Mouse (Mus musculus) splenic B cell, adult 2 months (primary cell): ENCODE measurements around the gene Rcan2.
A peak's percentile ranks its signal among the peaks of the same experiment; 100 is the strongest.

Experiments used
- DNase-seq: peaks from one replicate; pipeline ENCODE4 v3.0.0-alpha.2; 2011; ENCODE audit warnings: low read depth, low spot score
- H3K27me3 ChIP-seq: 2 replicates; pipeline ENCODE4 v1.6.1; 2012; ENCODE audit warnings: mild to moderate bottlenecking, low read length, moderate library complexity, mixed read lengths; ENCODE audit not compliant: control insufficient read depth, poor library complexity, insufficient read depth, severe bottlenecking
- H3K36me3 ChIP-seq: 2 replicates; pipeline ENCODE4 v1.6.1; 2012; ENCODE audit warnings: mild to moderate bottlenecking, low read length, moderate library complexity, mixed read lengths; ENCODE audit not compliant: control insufficient read depth, poor library complexity, insufficient read depth, severe bottlenecking

Rcan2 gene

DNA sequence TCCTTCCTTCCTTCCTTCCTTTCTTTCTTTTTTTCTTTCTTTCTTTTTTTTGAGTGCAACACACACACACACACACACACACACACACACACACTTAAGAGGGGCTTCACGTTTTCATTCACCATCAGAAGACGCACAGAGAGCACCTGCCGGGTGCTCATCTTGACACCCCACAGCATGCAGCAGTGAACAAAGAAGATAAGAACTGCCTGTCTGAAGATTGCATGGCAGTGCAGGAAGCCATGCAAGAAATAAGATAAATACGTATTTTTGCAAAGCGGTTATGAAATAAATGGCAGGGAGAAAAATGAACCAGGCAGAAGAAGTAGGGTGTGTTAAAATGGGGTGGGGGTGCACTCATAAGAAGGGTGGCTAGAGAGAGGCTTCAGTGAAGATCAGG, 116.0 kb downstream of the Rcan2 start:
- Histone ChIP-seq H3K36me3 (no peaks in the 10 kb centered on the region), H3K27me3 (no peaks in the 10 kb centered on the region)
- no peak for DNase-seq

DNA sequence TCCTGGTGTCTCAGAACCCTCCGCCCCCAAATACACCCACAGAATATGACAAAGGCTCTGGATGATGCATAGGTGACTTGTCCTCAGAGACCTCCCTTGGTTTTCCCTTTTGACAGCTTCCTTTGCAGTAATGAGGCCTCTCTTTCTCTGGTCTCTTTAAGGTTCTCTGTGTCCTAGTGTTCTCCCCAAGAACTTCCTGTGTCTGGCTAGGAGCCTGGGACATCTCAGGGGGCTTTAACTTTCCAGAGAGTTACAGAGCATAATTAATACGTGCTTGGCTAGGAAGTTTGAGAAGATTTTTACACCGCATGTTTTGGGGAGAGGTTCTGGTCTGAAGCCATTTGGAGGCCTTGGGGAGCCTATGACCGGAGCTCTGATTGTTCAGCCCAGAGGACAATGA, 128.7 kb downstream of the Rcan2 start:
- no peak for DNase-seq
- Histone ChIP-seq H3K36me3 (no peaks in the 10 kb centered on the region), H3K27me3 (no peaks in the 10 kb centered on the region)

DNA sequence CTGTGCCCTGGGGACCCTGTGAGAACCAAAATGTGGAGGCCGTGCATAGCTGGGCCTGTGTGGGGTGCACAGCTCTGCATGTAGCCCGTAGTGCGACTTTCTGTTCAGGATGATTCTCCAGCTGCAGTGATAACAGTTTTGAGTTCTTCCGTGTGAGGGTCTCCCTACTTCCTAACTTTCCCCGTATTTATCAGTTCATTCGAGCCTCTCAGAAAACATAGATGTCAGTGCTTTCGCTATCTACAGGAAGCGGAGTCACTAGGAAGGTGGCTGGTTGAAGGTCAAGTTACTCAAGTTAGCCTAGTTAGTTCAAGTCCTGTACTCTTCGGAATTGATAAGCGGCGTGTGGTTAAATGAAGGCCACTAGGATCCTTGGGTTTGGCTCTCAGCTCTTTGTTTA, 130.6 kb downstream of the Rcan2 start:
- Histone ChIP-seq H3K36me3 (no peaks in the 10 kb centered on the region), H3K27me3 (no peaks in the 10 kb centered on the region)
- DNase-seq: no peak

GRCm38 (mm10) chr17:43934056-43934455, 132.9 kb downstream of the Rcan2 start:
- no peaks in the 10 kb centered on the region for H3K27me3 ChIP-seq
- no peaks in the 10 kb centered on the region for H3K36me3 ChIP-seq
- DNase-seq: no peak

- peak; percentile 27 for DNase-seq
- Histone ChIP-seq H3K36me3 (no peaks in the 10 kb centered on the region), H3K27me3 (no peaks in the 10 kb centered on the region)
Observed at GRCm38 (mm10) chr17:43952219-43952618, 151.1 kb downstream of the Rcan2 start.

GRCm38 (mm10) chr17:43952661-43953534, 151.7 kb downstream of the Rcan2 start:
- no peaks in the 10 kb centered on the region for H3K36me3 ChIP-seq
- DNase-seq: no peak
- H3K27me3 ChIP-seq: no peaks in the 10 kb centered on the region

DNA sequence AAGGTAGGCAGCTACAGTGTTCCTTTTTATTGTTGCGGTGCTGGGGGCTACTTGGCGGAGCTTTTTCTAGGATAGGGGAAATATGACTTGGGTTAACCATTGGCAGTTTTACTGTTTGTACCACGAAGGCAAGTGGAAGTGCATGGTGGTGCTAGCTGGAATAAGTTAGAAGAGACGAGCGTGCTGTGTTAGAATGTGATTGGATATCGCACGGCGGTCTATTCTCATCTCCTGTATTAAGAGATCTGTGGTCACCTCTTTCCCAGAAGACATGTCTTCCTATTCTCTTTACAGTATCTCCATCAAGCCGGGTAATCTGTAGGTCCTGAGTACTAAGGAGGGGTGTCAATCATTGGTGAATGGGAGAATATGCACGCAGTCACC, 152.4 kb downstream of the Rcan2 start:
- no peak for DNase-seq
- no peaks in the 10 kb centered on the region for H3K36me3 ChIP-seq
- no peaks in the 10 kb centered on the region for H3K27me3 ChIP-seq

DNA sequence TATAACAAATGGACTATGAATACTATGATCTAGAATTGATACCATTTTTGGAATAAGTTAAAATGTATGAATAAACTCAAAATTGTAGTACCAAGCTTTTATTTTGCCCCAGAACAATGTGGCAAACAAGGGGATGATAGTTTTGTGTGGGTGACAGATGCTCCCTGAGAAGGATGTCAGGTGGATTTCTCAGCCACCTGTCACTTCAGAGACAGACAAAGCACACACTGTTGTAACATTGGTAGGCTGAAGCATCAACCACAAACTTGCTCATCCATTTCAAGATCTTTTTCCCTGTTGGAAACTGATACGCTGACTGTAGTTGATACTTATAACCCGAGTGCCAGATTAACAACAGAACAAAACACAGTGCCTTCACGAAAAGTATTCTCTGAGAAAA, 158.6 kb downstream of the Rcan2 start:
- DNase-seq: no peak
- H3K36me3 ChIP-seq: no peaks in the 10 kb centered on the region
- no peaks in the 10 kb centered on the region for H3K27me3 ChIP-seq

GRCm38 (mm10) chr17:43969943-43970342, 168.8 kb downstream of the Rcan2 start:
- no peaks in the 10 kb centered on the region for H3K36me3 ChIP-seq
- DNase-seq: no peak

DNA sequence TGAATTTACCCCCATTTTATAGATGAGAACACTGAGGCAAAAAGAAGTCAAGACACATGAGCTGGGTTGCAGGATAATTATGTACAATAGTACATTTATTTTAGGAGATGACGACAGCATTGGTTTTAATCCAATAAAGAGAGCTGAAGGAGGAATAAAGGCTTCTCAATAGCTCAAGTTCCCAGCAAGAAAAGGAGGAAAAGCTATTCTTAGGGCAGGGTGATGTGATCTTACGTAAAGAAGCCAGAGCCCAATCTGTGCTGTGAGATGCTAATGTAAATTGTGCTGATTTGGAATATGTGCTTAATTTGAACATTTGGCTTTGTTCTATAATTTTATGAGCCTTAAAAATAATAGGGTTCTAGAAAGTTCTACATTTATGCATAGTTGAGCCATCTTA, 176.4 kb downstream of the Rcan2 start:
- Histone ChIP-seq H3K27me3 (no peaks in the 10 kb centered on the region), H3K36me3 (no peaks in the 10 kb centered on the region)
- no peak for DNase-seq

More at GRCm38 (mm10) chr17:43969943-43970342, 168.8 kb downstream of the Rcan2 start:
- no peaks in the 10 kb centered on the region for H3K27me3 ChIP-seq

- H3K36me3 ChIP-seq: no peaks in the 10 kb centered on the region
- no peaks in the 10 kb centered on the region for H3K27me3 ChIP-seq
- no peak for DNase-seq
Observed at GRCm38 (mm10) chr17:43979925-43980324, 178.8 kb downstream of the Rcan2 start.

DNA sequence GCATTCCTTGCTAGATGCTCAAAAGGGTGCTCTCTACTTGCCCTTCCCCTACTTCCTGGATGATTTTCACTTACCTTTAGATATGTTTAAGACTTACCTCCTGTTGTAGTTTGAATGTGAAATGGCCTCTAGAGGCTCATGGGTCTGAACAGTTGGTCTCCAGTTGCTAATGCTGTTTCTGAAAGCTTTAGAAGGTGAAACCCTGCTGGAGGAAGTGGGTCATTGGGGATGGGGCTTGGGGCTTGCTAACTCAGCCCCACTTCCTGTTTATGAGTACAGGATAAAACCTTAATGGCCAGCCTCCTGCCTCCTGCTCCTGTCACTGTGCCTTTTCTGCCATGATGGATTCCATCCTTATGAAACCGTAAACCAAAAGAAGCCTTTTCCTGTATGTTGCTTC, 181.4 kb downstream of the Rcan2 start:
- no peaks in the 10 kb centered on the region for H3K27me3 ChIP-seq
- H3K36me3 ChIP-seq: no peaks in the 10 kb centered on the region
- peak; percentile 2 for DNase-seq

DNA sequence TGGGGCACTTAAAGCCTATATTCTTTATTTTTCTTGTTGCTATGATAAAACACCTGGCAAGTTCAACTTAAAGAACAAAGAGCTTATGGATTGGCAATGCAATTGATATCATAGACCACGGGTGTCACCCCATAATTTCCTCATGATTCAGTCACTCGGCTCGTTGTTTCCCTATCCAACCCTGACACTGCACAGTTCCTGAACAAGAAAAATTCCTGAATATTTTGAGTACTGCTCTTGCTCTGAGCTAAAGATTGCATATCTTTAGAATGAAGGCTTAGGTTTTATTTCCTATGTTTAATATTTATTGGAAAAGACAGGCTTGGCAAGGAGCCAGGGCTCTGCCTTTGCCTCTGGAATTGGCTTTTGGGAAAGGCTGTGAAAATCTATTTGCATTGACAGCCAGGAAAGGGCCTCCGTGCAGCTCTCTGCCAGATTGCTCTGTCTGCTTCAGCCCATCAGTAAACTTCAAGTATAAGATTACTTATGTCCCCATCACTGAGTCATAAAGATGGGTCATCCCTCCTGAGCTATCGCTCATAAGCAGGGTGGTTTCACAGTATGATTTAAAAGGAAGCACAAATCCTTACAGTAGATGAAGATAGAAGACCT, 188.3 kb downstream of the Rcan2 start:
- Histone ChIP-seq H3K36me3 (no peaks in the 10 kb centered on the region), H3K27me3 (no peaks in the 10 kb centered on the region)
- DNase-seq: no peak

- DNase-seq: no peak
- no peaks in the 10 kb centered on the region for H3K27me3 ChIP-seq
- H3K36me3 ChIP-seq: no peaks in the 10 kb centered on the region
Observed at GRCm38 (mm10) chr17:43990957-43991383, 189.8 kb downstream of the Rcan2 start.

DNA sequence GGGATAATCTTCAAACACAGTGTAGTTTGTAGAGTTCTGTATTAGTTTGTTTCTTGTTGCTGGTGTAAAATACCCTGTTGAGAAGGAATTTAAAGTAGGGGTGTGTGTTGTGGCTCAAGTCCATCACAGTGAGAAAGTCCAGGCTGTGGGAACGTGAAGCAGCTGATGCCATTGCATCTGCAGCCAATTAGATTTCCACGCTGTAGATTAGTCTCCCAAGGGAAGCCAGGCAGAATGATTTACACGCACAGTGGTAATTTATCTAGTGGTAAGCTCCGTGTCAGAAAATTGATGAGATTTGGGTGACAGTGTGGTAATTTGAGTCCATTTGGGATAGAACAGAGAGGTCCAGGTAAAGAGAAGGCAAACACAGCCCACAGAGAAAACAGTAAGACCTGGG, 192.9 kb downstream of the Rcan2 start:
- no peaks in the 10 kb centered on the region for H3K27me3 ChIP-seq

More for the DNA sequence above, 192.9 kb downstream of the Rcan2 start:
- H3K36me3 ChIP-seq: no peaks in the 10 kb centered on the region
- no peak for DNase-seq
